Mouse (Mus musculus) thymus, postnatal 10 days (tissue): ENCODE measurements at regions not wholly inside any gene's neighbourhood (a gene's known extent, or its start where the extent isn't known, plus 50 kb on each side); places are given as distances from the start of the nearest gene placed in this dataset.

Source experiments
- DNase-seq, 2 experiments: peaks; one replicate each; pipeline ENCODE4 v3.0.0; 2021; ENCODE audit warnings: low spot score in 2 of 2

DNA sequence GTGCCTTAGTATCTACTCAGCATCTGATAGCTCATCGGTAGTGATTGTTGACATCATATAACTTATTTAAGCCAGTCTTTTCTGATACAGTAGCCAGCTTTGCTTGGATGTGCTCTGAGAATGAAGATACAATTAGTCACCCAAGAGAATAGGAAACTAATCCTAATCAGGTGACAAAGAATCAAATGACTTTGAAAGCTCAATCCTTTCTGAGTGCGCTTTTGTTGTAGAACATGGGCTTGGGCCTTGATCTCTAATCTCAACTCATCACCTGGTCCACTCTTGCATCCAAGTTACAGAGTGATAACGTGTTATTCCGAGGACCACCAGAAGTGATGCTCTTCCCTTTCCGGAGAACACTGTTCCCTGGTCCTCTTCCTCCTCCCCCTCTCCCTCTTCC is 86.9 kb upstream of the Cpm start:
- DNase-seq = no peak

DNA sequence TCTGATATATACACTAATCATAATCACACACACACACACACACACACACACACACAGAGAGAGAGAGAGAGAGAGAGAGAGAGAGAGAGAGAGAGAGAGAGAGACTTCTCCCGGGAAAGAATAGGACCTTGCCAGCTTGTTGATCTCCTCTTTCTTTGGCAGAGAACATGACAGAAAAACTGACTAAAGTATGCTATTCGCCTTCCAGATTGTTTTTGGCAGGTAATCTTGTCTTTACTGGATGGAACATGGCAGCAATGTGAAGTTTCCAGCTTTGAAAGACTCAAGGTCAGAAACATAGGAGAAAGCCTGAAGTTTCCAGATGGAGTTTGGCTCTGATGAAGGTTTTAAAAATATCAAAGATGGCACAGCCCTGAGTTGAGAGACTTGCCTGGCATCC is 87.8 kb upstream of the Cpm start:
- no peak for DNase-seq

DNA sequence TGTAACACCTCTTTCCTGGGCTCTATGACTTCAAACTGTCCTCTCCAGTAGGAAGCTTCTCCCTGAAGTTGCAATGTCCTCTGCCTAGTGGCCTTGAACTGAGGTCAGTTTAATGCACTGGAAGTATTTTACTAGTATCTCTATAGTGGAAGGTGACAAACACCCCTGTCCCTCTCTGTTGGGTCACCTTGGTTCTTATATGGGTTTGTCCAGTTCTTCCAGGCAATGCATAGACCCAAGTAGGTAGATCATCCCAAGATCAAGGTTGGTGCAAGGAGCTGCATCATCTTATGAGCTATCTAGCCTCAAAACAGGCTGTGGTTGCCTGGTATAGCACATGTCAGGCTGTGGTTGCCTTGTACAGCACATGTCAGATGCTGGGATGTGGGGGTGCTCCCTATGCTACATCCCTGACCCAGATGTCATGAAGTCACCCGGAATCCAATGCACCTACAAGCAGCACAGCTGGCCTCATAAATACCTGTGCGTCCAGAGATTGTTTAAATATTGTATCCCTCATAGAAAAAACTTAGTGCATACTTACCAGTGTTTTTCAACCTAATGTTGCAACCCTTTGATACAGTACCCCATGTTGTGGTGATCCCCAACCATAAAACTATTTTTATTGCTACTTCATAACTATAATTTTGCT is 88.4 kb upstream of the Cpm start:
- DNase-seq = no peak

DNA sequence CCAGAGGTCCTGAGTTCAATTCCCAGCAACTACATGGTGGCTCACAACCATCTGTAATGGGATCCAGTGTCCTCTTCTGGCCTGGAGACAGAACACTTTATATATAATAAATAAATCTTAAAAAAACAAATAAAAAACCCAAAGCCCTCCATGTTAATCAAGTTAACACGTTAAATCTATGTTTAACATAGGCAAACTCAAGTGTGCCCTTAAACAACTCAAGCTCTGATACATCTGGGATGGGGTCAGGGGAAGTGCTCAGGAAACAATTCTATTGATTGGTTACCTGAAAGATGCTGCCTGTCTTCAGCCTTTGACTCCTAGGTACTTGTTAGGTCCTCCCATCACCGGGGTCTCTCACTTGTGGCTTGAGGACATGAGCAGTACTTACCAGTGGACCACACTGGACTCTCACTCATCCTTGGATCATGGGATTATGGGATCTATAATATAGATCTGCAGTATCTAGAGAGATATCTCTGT is 89.1 kb upstream of the Cpm start:
- no peak for DNase-seq

DNA sequence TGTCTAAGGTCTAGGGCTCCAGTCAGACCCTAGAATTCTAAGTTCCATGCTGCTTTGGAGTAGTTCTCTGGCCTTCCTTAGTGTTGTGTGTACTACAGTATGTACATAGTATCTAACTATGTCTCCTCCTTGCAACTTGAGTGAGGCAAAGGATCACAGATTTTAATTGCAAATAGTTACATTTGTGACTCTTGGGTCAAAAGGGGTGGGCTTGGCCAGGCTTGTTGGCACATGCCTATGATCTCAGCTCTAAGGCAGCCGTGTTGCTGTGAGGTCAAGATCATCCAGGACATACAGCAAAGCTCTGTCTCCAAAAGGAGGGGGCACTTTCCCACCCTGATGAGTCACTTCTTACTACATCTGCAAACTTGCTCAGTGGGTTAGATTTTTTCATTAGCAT is 89.8 kb upstream of the Cpm start:
- no peak for DNase-seq

DNA sequence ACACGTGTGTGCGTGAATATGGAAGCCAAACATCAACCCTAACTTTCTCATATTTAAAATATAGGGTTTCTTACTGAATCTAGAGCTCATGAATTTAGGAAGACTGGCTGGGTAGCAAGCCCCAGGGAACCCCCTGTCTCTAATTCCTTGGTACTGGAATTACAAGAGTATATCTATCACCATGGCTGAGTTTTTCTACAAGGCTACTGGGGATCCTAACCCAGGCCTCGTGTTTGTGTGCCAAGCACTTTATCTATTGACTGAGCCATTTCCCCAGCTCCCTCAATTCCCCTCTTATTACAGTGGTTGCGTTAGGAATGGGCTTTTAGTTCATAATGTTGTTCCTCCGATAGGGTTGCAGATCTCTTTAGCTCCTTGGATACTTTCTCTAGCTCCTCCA is 90.6 kb upstream of the Cpm start:
- DNase-seq = no peak

DNA sequence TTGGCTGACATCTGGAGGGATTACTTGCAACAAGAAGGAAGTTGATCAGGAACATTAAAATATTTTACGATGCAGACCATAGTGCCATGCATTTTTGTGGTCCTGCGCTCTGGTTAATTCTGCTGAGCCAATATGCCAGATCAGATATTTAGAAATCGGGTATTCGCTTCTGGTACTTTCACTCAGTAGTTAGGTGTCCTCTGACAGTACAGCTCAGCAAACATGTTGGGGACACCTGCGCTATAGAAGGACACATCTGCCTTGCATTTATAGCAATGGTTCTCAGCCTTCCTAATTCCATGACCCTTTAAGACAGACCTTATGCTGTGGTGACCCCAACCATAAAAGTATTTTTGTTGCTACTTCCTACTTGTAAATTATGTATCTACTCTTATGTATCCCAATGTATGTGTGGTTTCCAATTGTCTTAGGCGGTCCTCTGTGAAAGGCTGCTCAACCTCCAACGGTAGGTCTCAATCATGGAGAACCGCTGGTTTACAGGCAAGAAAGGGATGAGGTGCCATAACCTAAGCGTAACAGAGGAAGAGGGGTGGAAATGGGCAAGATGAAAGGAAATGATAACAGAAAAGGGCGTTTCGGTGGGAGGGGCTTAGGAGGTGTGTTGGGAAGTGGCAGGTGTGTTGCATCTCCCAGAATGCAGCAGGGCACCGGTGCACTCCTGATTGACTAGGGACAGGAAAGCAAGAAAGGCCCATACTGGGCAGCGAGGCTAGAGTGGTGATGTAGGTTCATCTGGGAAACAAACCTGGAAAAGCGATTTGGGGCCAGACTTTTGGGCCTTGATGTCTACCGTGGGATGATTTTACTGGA is 92.3 kb upstream of the Cpm start:
- DNase-seq = no peak

DNA sequence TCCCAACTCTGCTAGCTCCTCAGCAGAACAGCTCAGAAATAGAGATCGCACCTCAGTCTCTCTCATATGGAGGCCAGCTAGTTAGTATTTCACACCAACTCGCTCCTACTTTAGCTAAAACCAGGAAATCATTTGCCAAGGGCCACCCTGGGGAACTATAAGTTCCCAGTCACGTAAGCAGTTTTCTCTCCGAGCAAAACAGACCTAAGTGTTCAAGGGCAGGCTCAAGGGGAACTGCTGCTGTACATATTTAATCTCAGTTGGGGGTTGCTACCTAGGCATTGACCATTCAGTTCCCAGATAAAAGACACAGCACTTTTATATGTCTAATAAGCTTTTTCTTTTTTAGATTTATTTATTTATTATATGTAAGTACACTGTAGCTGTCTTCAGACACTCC is 93.5 kb upstream of the Cpm start:
- no peak for DNase-seq

DNA sequence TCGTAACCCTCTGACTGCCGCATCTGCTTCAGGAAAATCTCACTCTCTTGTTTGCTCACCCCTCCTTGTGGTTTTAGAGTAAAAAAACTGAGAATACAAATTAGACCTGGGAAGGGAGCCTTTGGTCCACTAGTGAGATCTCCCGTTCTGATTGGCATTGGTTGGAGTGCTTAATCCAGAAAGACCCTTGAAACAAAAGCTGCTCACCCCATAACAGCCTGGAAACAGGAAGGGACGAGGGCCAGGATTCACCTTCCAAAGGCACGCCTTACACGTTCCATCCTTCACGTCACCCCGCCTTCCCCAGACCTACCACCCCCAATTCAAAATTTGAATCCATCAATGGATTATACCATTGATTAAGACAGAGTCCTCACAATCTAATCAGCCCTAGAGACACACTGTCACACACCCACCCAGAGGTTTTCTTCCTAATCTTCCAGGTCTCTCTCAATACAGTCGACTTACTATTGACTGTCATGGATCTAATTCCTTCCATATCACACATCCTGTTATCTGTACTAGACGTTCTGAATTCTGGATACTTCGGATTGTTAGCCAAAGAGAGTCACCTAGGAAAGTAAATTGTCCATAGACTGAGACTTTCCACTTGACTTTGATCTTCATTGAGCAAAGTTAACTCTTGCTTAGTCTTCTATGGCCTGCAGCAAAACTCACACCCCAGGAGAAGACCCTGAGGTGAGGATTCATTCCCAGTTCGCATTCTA is 94.1 kb upstream of the Cpm start:
- no peak for DNase-seq

DNA sequence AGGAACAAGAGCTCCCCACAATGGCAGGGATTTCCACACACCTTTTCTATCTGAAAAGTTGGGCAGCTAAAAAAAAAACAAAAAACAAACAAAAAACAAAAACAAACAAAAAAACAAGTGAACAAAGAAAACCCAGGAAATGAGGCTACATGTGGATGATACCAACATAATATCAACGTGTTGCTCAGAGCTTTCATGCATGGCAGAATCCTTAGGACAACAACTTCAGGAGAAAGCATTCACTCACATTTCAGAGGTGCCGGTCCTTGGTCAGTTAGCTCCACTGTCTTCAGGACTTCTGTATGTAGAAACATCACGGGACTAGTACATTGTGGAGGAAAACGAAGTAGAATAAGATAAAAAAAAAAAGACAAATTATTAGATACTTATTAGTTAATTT is 94.8 kb upstream of the Cpm start:
- no peak for DNase-seq

DNA sequence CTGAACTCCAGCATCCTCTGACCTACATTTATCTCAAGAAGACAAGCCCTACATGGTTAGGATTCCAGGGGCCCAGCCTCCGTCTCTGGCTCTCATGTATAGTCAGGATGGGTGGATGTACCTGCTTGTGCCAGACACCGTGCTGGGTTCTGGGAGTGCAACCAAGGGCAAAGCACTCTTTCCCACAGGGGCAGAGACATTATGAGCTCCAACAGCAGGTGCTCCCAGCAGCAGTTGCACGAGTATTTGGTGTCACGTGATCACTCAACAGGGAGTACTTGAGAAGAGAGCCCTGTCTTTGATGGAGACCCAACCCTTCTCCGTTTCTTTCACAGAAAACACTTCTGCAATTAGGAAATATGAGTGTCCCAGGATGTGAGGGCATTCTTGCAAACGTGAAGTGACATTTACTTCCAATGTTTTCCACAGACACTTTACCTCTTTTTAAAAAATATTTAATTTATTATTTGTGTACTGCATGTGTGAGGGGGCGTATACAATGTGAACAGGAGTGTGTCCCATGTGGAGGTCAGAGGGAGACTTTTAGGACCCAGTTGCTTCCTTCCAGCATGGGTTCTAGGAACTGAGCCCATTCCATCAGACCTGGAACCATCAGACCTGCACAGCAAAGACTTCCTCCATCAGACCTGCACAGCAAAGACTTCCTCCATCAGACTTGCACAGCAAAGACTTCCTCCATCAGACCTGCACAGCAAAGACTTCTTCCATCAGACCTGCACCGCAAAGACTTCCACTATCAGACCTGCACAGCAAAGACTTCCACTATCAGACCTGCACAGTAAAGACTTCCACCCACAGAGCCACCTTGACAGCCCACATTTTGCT is 95.5 kb upstream of the Cpm start:
- DNase-seq = no peak

DNA sequence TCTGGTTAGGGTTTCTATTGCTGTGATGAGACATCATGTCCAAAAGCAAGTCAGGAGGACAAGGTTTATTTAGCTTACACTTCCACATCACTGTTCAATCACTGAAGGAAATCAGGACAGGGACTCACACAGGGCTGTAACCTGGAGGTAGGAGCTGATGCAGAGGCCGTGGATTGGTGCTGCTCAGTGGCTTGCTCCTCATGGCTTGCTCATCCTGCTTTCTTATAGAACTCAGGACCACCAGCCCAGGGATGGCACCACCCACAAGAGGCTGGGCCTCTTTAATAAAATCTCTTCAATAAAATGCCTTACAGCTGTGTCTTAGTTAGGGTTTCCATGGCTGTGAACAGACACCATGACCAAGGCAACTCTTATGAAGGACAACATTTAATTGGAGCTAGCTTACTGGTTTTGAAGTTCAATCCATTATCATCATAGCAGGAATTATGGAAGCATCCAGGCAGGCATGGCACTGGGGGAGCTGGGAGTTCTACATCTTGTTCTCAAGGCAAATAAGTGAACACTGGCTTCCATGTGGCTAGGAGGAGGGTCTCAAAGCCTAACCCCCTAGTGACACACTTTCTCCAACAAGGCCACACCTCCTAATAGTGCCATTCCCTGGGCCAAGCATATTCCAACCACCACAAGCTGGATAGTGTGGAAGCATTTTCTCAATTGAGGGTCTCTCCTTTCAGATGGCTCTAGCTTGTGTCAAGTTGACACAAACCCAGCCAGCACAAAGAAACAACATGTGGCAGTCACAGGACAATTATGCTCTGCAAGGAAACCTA is 96.4 kb upstream of the Cpm start:
- no peak for DNase-seq

DNA sequence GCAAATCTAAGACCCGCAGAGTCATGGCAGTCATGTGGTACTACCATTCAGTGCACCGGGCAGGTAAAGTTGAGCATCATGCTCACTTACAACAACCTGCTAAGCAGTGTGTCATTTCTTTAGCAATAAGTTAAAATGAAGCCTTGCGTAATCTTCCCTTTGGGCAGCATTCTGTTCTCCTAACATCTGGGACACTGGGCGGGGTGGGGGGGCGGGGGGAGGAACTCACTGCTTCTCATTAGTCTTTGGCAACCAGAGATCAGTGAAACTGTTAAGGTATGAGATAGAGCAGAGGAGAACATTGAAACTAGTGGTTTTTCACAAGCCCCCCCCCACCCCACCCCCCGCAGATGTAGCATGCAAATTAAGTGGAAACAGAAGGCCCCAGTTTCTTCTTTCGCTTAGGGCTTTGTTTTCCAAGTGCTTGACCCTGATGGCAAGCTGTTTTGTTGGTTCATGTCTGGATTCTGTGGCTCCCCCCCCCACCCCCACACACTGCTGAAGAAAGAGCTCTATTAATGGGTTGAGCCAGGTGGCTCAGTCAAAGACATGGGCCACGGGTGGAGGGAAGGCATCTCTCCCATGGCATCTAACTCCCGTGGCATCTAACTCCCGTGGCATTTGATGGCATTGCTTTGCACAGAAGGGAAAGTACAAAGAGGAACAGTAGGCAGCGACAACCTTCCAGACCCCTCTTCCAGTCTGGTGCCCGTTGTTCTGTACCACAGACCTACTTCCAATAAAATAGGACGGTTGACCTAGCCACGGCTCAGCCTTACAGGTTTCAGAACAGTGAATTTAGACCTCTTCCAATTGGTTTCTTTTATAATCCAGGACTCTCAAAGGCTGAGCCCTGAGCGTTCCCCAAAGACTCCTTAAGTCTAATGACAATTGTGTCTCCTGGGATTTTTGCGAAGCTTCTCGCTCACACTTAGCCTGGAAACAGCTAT is 97.2 kb upstream of the Cpm start:
- DNase-seq = no peak

DNA sequence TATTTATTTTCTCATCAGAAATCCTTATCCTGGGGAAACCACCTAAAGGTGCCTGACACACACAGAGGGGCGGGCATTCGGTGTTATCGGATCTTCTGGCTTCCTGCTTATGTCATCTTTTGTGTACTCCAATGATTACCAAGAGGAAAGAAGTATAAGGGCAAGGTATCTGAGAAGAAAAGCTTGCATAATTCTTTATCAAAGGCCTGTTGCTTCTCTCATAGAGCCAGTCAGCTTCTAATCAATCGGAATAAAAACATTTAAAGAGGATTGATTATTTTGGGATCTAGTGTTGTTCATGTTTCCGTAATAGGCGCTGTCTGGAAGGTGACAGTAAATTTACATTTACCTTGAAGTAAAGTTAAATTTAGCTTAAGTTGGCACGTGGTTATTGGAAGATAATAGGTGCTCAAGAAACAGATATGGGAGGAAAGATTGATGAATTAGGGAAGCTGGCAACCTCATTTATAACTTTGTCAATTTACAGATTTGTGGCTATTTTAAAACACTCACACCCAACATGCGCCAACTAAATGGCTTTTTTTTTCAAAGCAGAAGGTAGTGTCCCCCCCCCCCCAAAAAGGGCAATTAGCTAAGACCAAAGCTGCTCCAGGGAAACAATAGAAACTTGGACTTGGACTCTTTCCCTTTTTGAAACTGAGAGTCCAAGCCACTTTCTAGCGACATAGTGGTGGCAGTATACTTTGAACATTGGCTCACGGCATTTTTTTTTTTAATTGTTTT is 98.3 kb upstream of the Cpm start:
- no peak for DNase-seq

DNA sequence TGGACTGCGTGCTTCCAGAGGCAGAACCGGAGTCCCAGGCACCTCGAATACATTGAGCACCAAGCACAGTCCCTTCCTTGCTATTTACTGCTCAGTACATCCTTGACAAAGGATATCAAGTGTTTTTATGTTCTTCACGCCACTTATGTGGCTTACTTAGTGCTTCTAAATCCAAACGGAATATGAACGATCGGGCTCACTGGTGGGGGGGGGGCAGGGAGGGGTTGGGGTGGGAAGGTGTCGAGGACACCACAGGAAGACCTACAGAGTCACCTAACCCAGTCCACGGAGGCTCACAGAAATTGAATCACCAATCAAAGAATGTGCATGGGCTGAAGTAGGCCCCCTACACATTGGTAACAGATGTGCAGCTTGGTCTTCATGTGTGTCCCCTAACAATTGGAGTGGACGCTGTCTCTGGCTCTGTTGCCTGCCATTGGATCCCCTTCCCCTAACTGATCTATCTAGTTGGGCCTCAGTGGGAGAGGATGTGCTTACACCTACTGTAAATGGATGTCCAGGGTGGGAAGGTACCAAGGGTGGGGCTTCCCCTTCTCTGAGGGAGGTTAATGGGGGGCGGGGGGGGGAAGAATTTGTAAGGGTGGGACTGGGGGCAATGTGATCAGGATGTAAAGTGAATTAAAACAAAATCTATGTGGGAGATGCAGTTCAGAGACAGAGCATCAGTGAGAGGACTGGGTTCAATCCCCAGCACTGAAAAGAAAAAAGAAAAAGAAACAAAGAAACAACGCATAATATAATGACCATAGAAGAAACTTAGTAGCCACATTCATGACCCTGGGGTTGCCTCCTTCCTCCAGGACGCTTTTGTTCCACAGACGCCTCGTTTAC is 99.1 kb upstream of the Cpm start:
- no peak for DNase-seq

DNA sequence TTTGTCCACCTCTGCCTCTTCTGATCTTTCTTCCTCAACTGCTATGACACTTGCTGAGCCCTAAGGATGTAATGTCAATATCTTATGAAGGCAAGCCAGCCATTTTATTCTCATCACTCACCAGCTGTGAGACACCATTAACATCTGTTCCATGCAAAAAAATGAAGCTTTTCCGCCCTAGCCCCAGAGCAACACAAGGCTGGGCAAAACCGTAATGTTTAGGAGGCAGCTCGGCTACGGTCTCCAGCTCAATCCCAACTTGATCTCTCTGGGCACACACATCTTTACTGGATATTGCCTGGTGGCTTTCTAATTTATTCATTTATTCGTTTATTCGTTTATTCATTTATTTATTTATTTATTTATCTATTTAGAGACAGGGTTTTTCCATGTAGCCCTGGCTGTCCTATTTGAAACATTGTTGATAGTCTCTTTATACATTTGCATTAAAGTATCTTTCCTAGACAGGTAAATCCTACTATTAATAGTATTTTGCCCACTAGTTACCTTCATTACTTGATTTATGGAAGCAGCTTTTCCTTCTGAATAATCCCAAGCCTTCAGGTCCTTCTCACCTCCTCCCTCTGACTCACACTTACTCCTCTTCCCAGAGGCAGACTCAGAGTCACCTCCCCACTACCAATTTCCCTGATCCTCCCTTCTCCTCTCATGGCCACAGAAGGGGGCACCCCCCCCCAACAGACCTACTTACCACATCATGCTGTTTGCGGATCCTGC is 99.9 kb upstream of the Cpm start:
- no peak for DNase-seq

DNA sequence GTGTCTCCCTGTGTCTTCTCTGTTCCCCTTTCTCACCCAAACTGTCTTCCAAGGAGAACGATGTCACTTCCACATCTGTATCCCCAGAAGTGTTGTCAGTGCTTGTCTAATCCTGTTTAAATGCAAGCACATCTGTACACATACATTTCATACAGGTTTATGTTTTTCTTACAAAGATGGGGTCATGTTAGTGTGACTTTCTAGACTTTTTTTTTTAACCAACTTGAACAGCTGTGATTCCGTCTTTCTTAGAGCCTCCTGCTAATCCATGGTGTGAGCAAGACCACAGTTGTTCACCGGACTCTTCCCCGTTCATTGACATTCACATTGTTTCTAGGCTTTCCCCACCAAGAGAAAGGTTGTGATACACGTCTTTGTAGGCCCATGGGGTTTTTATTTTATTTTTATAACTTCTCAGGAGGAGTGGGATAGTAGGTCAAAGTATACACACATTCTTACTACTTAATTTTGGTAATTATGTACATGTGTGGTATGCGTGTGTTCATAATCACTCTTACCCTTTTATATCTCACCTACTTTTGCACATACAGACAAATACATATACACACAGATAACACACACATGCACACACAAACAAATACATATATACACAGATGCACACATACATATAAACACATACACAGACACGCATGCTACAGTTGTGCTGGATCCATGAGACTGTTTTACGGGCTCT is 100.6 kb upstream of the Cpm start:
- DNase-seq = no peak
